Mouse (Mus musculus) ES-Bruce4 (cell line): Measurements from ENCODE around the gene Wbp1.

Experiments
- CTCF ChIP-seq: IDR thresholded peaks from one replicate; pipeline ENCODE4 v1.8.1; 2011; ENCODE audit warnings: low read depth, low read length
- EP300 ChIP-seq: IDR thresholded peaks from 2 replicates; pipeline ENCODE4 v1.6.1; 2011; ENCODE audit warnings: low read depth, low read length; ENCODE audit not compliant: insufficient read depth
- POLR2A ChIP-seq: IDR thresholded peaks from one replicate; pipeline ENCODE4 v1.8.1; 2011; ENCODE audit warnings: low read length; ENCODE audit not compliant: insufficient read depth

GRCm38 (mm10) chr6:83142886-83143285, 21.5 kb upstream of the Wbp1 start:
- TF ChIP-seq CTCF (no peak), POLR2A (no peak), EP300 (no peak)
